22 mouse cellular contexts compared by ENCODE assay signal in genomic region chr7:88998815-88999392, GRCm38 (mm10).
DNase-seq lines count a peak whose midpoint lies in the region; ATAC-seq lines count a peak whose summit lies in the region.
"Had no signal": no experiment of that assay in that cellular context is flagged by ENCODE, and none has a peak within 500 bp of the region (broad histone marks: within the 10 kb centered on the region; RNA-seq: fewer than 3 reads in every experiment).

No protein-coding gene starts in this region.

- peak; percentile 30; the same call in 1 of the 2 replicates for ATAC-seq in forebrain, embryonic 13.5 days
- ATAC-seq in forebrain, embryonic 16.5 days = no peak; the same call in 1 of the 2 replicates
- ATAC-seq in hindbrain, embryonic 15.5 days (ENCODE audit: low FRiP score, low read depth) = peak; percentile 74
- no peak for ATAC-seq in hindbrain, embryonic 11.5 days (ENCODE audit: low FRiP score)
- peak; percentile 68; the same call in 1 of the 2 replicates for ATAC-seq in neural tube, embryonic 12.5 days (ENCODE audit: low FRiP score, low read depth)
- ATAC-seq in neural tube, embryonic 15.5 days (ENCODE audit: low FRiP score) = peak; percentile 96
- ATAC-seq: CD4-positive, CD25-positive, alpha-beta regulatory T cell, adult 4 months; inflammation-experienced regulatory T-cells, adult 6 months had no signal

- no peak overlapping the region for H3K4me3 ChIP-seq in forebrain, embryonic 13.5 days
- H3K4me3 ChIP-seq in forebrain, embryonic 16.5 days (replicated peaks; ENCODE audit: low read length) = no peak overlapping the region
- H3K4me3 ChIP-seq in hindbrain, embryonic 15.5 days = no peak overlapping the region
- H3K4me3 ChIP-seq in hindbrain, embryonic 11.5 days (ENCODE audit: low read depth, low read length) = no peak overlapping the region
- no peak overlapping the region for H3K4me3 ChIP-seq in neural tube, embryonic 12.5 days
- H3K4me3 ChIP-seq in neural tube, embryonic 15.5 days (replicated peaks) = no peak overlapping the region
- H3K4me3 ChIP-seq: embryonic facial prominence, embryonic 12.5 days; heart, embryonic 10.5 days had no signal

- no peak overlapping the region for H3K27ac ChIP-seq in forebrain, embryonic 13.5 days
- no peak overlapping the region for H3K27ac ChIP-seq in forebrain, embryonic 16.5 days (ENCODE audit: low read length)
- H3K27ac ChIP-seq in hindbrain, embryonic 15.5 days (replicated peaks) = no peak overlapping the region
- H3K27ac ChIP-seq in hindbrain, embryonic 11.5 days (ENCODE audit: low read depth, low read length) = no peak overlapping the region
- H3K27ac ChIP-seq in neural tube, embryonic 12.5 days = no peak overlapping the region
- H3K27ac ChIP-seq in neural tube, embryonic 15.5 days (replicated peaks) = 0 out of 2 replicates have a peak overlapping the region, but pooled peaks have one; percentile 13
- H3K27ac ChIP-seq: embryonic facial prominence, embryonic 12.5 days; heart, embryonic 10.5 days had no signal

- H3K9me3 ChIP-seq in forebrain, embryonic 13.5 days (replicated peaks) = no peaks in the 10 kb centered on the region
- H3K9me3 ChIP-seq in forebrain, embryonic 16.5 days (ENCODE audit: control insufficient read depth, low read length) = no peaks in the 10 kb centered on the region
- no peaks in the 10 kb centered on the region for H3K9me3 ChIP-seq in hindbrain, embryonic 15.5 days
- H3K9me3 ChIP-seq in hindbrain, embryonic 11.5 days (ENCODE audit: control insufficient read depth, low read length) = no peaks in the 10 kb centered on the region
- no peaks in the 10 kb centered on the region for H3K9me3 ChIP-seq in neural tube, embryonic 12.5 days
- H3K9me3 ChIP-seq in neural tube, embryonic 15.5 days (replicated peaks) = no peaks in the 10 kb centered on the region
- H3K9me3 ChIP-seq: embryonic facial prominence, embryonic 12.5 days; G1E; heart, embryonic 10.5 days had no signal

- no peak for DNase-seq in hindbrain, embryonic 11.5 days (ENCODE audit: low spot score)
- no peak for DNase-seq in neural tube, embryonic 10.5 days (ENCODE audit: extremely low spot score, low spot score)
- DNase-seq in thymus, postnatal 25 days = no peak
- DNase-seq: adrenal gland, postnatal 10 days; B cell, adult 2 months; cerebellum, adult 11-12 months; cerebellum, adult 9-10 months; cerebellum, postnatal 25 days; gastrocnemius, postnatal 36 days; heart, adult 11 months; heart, postnatal 10 days; heart, postnatal 4 days had no signal

- no peaks in the 10 kb centered on the region for H3K4me1 ChIP-seq in forebrain, embryonic 13.5 days
- H3K4me1 ChIP-seq in forebrain, embryonic 16.5 days (replicated peaks; ENCODE audit: control insufficient read depth, insufficient read depth, low read length) = no peaks in the 10 kb centered on the region
- no peaks in the 10 kb centered on the region for H3K4me1 ChIP-seq in hindbrain, embryonic 15.5 days (replicated peaks)
- no peaks in the 10 kb centered on the region for H3K4me1 ChIP-seq in hindbrain, embryonic 11.5 days (replicated peaks; ENCODE audit: control insufficient read depth, insufficient read depth, low read length)
- no peaks in the 10 kb centered on the region for H3K4me1 ChIP-seq in neural tube, embryonic 12.5 days
- H3K4me1 ChIP-seq in neural tube, embryonic 15.5 days = no peaks in the 10 kb centered on the region
- H3K4me1 ChIP-seq: embryonic facial prominence, embryonic 12.5 days; heart, embryonic 10.5 days had no signal

- WGBS in forebrain, embryonic 13.5 days = 92% methylated on average over 4 of the region's 4 CpGs
- 79% methylated on average over 4 of the region's 4 CpGs for WGBS in forebrain, embryonic 16.5 days
- WGBS in hindbrain, embryonic 15.5 days = 60% methylated on average over 4 of the region's 4 CpGs
- 89% methylated on average over 4 of the region's 4 CpGs for WGBS in hindbrain, embryonic 11.5 days
- WGBS in neural tube, embryonic 12.5 days = 84% methylated on average over 4 of the region's 4 CpGs
- 52% methylated on average over 4 of the region's 4 CpGs for WGBS in neural tube, embryonic 15.5 days

- no peak overlapping the region for H3K4me2 ChIP-seq in forebrain, embryonic 13.5 days
- no peak overlapping the region for H3K4me2 ChIP-seq in forebrain, embryonic 16.5 days (ENCODE audit: low read length)
- no peak overlapping the region for H3K4me2 ChIP-seq in hindbrain, embryonic 15.5 days
- H3K4me2 ChIP-seq in hindbrain, embryonic 11.5 days (replicated peaks; ENCODE audit: low read depth, low read length) = no peak overlapping the region
- no peak overlapping the region for H3K4me2 ChIP-seq in neural tube, embryonic 12.5 days (replicated peaks)
- no peak overlapping the region for H3K4me2 ChIP-seq in neural tube, embryonic 15.5 days
- H3K4me2 ChIP-seq: embryonic facial prominence, embryonic 12.5 days had no signal

- no peaks in the 10 kb centered on the region for H3K27me3 ChIP-seq in forebrain, embryonic 13.5 days
- H3K27me3 ChIP-seq in forebrain, embryonic 16.5 days (replicated peaks; ENCODE audit: control insufficient read depth, insufficient read depth, low read length) = no peaks in the 10 kb centered on the region
- no peaks in the 10 kb centered on the region for H3K27me3 ChIP-seq in hindbrain, embryonic 15.5 days
- no peaks in the 10 kb centered on the region for H3K27me3 ChIP-seq in hindbrain, embryonic 11.5 days (ENCODE audit: control insufficient read depth, insufficient read depth, low read length)
- no peaks in the 10 kb centered on the region for H3K27me3 ChIP-seq in neural tube, embryonic 12.5 days (replicated peaks)
- no peaks in the 10 kb centered on the region for H3K27me3 ChIP-seq in neural tube, embryonic 15.5 days (replicated peaks)
- H3K27me3 ChIP-seq: embryonic facial prominence, embryonic 12.5 days had no signal

- H3K36me3 ChIP-seq in forebrain, embryonic 13.5 days (ENCODE audit: poor library complexity, severe bottlenecking) = no peaks in the 10 kb centered on the region
- no peaks in the 10 kb centered on the region for H3K36me3 ChIP-seq in forebrain, embryonic 16.5 days (ENCODE audit: control insufficient read depth, insufficient read depth)
- H3K36me3 ChIP-seq in hindbrain, embryonic 15.5 days = no peaks in the 10 kb centered on the region
- no peaks in the 10 kb centered on the region for H3K36me3 ChIP-seq in hindbrain, embryonic 11.5 days (ENCODE audit: control insufficient read depth, insufficient read depth, low read length)
- H3K36me3 ChIP-seq in neural tube, embryonic 12.5 days = no peaks in the 10 kb centered on the region
- no peaks in the 10 kb centered on the region for H3K36me3 ChIP-seq in neural tube, embryonic 15.5 days
- H3K36me3 ChIP-seq: embryonic facial prominence, embryonic 12.5 days; G1E; heart, embryonic 10.5 days had no signal

- H3K9ac ChIP-seq in forebrain, embryonic 13.5 days = no peak overlapping the region
- H3K9ac ChIP-seq in forebrain, embryonic 16.5 days (replicated peaks; ENCODE audit: low read depth, low read length) = no peak overlapping the region
- H3K9ac ChIP-seq in hindbrain, embryonic 15.5 days = no peak overlapping the region
- no peak overlapping the region for H3K9ac ChIP-seq in hindbrain, embryonic 11.5 days (ENCODE audit: low read depth, low read length)
- no peak overlapping the region for H3K9ac ChIP-seq in neural tube, embryonic 12.5 days
- no peak overlapping the region for H3K9ac ChIP-seq in neural tube, embryonic 15.5 days (replicated peaks)
- H3K9ac ChIP-seq: embryonic facial prominence, embryonic 12.5 days had no signal

Comparison
In these comparisons a context has a peak if more than half of its experiments do, and no peak if none do; other contexts are left out.
1. ATAC-seq: peak in forebrain, embryonic 13.5 days (single experiment), hindbrain, embryonic 15.5 days (single experiment), neural tube, embryonic 12.5 days (single experiment) and neural tube, embryonic 15.5 days (single experiment); none in forebrain, embryonic 16.5 days (single experiment) and hindbrain, embryonic 11.5 days (single experiment).